Mouse (Mus musculus) brain, embryonic 14.5 days (tissue): ENCODE measurements around the gene Cks2. TPM values are rescaled to one million over a fixed set of nuclear protein-coding genes. Genes with fewer than 3 reads are reported as not detected.
A peak's percentile ranks its signal among the peaks of the same experiment; 100 is the strongest.
"Not testable (repeated sequence)": the region's sequence is repeated elsewhere in the genome, so short reads cannot be mapped to it uniquely, and the experiment has no call there.

Experiments
- DNase-seq: peaks from one replicate; pipeline ENCODE4 v3.0.0-alpha.2; 2011; ENCODE audit warnings: low read depth
- CTCF ChIP-seq: fragments of 200-500 bp; IDR thresholded peaks from 2 replicates; pipeline ENCODE4 v1.5.1; 2012; ENCODE audit warnings: inconsistent platforms, mild to moderate bottlenecking, moderate library complexity, borderline replicate concordance; ENCODE audit not compliant: insufficient read depth, insufficient read length; ENCODE audit errors: extremely low read depth
- POLR2A ChIP-seq: fragments of 200-500 bp; IDR thresholded peaks from 2 replicates; pipeline ENCODE4 v1.6.1; 2012; ENCODE audit warnings: mild to moderate bottlenecking, inconsistent platforms, borderline replicate concordance; ENCODE audit not compliant: poor library complexity, insufficient read depth, insufficient read length, severe bottlenecking; ENCODE audit errors: extremely low read depth
- polyA plus RNA-seq: library from polyadenylated mRNA; depleted of rRNA; stranded (reverse); fragments of >200 nt; gene quantifications from 2 replicates; pipeline ENCODE4 v1.2.3, GENCODE M21; 2012

The Cks2 gene
- polyA plus RNA-seq, 1 experiment = 47.5 TPM

GRCm38 (mm10) chr13:51617306-51617705, 27.7 kb upstream of the Cks2 start:
- DNase-seq = peak; percentile 50
- TF ChIP-seq CTCF = no peak
- no peak for TF ChIP-seq POLR2A

DNA sequence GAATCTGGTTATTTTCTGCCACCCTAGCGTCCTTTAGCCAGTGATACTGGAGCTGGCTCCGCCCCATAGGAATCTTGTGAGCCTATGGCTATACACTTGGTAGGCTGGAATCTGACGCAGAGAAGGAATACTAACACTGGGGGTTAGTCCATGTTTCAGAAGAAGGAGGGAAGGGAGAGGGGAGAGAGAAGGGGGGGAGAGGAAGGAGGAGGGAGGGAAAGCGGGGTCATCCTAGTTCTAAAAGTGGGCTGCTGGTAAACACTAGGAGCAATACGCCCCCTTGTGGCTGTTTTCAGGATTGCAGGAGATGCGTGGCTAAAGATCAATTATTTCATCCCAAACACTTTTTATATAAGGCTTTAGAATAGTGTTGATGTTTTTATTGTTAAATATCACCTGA, 27.2 kb upstream of the Cks2 start:
- peak; percentile 84 for TF ChIP-seq CTCF
- TF ChIP-seq POLR2A = no peak
- DNase-seq = peak; percentile 85

- DNase-seq = no peak
- no peak for TF ChIP-seq CTCF
- TF ChIP-seq POLR2A = no peak
Measured at GRCm38 (mm10) chr13:51618602-51619001, 26.4 kb upstream of the Cks2 start.

DNA sequence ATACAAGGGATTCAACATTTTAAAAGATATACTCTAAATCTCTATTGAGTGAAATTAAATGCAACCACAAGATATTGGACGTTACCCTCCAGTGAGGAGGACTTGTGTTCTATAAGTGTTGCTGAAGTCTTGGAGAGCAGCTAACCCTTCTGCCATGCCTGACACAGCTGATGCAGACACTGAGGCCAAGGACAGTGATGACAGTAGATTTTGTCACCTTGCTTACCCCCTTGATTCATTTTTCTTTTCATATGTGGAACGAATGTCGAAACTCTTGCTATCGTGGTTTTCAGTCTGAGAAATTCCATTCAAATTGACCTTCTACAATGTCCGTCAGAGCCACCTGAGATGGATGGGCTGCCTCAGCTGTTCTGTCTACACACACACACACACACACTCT, 22.4 kb upstream of the Cks2 start:
- DNase-seq = no peak
- no peak for TF ChIP-seq POLR2A
- TF ChIP-seq CTCF = no peak

DNA sequence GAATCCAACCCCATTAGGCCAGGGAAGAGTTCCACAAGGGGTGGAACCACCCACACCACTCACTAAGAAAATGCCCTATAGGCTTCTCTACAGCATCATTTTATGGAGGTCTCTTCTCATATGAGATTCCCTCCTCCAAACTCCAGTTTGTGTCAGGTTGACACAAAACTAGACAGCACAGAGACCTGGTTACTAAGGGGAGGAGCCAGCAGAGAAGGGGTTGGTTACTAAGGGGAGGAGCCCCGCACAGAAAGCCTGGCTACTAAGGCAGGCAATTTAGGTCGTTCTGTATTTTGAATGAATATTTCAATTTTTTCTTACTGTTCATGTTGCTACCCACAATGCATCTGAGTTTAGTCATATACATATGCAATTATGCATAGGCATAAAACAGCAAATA, 21.4 kb upstream of the Cks2 start:
- DNase-seq = no peak
- no peak for TF ChIP-seq CTCF
- TF ChIP-seq POLR2A = no peak

- no peak for TF ChIP-seq CTCF
- TF ChIP-seq POLR2A = no peak
- no peak for DNase-seq
Measured at GRCm38 (mm10) chr13:51628273-51628848, 16.7 kb upstream of the Cks2 start.

GRCm38 (mm10) chr13:51631354-51631992, 13.6 kb upstream of the Cks2 start:
- no peak for TF ChIP-seq POLR2A
- no peak for TF ChIP-seq CTCF
- no peak for DNase-seq

- TF ChIP-seq POLR2A (no peak), CTCF (no peak)
- DNase-seq = no peak
Measured at GRCm38 (mm10) chr13:51632560-51633218, 12.3 kb upstream of the Cks2 start.

- not testable (repeated sequence) for DNase-seq
Measured at GRCm38 (mm10) chr13:51635384-51635783, 9.6 kb upstream of the Cks2 start.

GRCm38 (mm10) chr13:51638958-51639357, 6.1 kb upstream of the Cks2 start:
- DNase-seq = no peak
- TF ChIP-seq POLR2A (no peak), CTCF (no peak)

DNA sequence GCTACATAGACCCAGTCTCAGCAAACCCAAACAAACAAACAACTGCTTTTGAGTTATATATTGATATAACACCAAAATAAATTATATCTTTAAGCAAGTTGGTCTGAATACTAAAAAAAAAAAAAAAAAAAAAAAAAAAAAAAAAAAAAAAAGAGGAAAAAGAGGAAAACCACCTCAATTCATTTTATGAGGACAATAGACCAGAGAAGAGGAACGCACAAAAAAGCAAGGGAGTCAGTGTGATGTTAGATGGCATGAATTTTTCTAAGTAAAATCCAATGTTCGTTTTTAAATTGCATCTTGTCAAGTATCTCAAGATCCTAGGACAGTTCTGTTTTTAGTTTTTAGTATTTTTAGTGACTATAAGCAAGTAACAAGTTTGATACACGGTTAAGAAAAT, 3.6 kb upstream of the Cks2 start:
- no peak for DNase-seq
- TF ChIP-seq CTCF = no peak
- no peak for TF ChIP-seq POLR2A

DNA sequence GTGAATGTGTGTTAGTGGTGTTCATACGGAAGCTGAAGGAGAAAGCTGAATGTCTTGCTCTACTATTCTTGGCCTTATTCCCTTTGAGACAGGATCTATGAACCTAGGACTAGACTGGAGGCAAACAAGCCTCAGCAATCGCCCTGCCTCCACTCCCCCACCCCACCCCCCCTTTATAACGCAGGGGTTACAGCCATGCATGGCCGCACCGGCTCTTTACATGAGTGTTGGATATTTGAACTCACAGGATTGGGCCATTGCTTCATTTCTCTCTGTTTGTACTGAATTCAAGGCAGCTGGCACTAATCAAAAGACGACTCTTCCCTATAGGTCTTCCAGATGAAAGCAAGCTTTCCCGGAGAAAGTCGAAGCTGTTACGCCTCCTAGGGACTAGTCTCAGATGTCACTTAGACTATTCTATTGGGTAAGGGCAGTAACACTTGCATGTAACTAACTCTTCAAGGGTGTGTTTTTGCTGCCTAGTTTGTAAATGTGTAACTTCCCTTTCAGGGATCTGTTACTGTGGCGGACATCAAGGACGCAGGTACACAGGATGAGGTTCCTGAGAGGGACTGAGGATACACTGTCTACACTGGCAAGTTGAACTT, 2.8 kb upstream of the Cks2 start:
- no peak for TF ChIP-seq POLR2A
- no peak for TF ChIP-seq CTCF
- DNase-seq = no peak
